Mouse (Mus musculus): Measurements from ENCODE around the gene Csnk1g2. TPM values are rescaled to one million over a fixed set of nuclear protein-coding genes. Genes with fewer than 3 reads are reported as not detected.

Csnk1g2 gene
- polyA plus RNA-seq, 1 experiment from 2014 or later = 86.9 TPM

- Histone ChIP-seq H3K4me2 (no peak overlapping the region), H3K4me1 (ENCODE audit: control insufficient read depth, insufficient read depth, low read length) (no peaks in the 10 kb centered on the region), H3K27me3 (ENCODE audit: control insufficient read depth, insufficient read depth, low read length) (no peaks in the 10 kb centered on the region), H3K4me3 (ENCODE audit: low read depth, low read length) (no peak overlapping the region), H3K27ac (ENCODE audit: low read depth, low read length) (no peak overlapping the region), H3K36me3 (ENCODE audit: control insufficient read depth, insufficient read depth, low read length) (peaks cover 22% of the 10 kb centered on the region), H3K9me3 (ENCODE audit: control insufficient read depth, low read length) (no peaks in the 10 kb centered on the region), H3K9ac (ENCODE audit: low read length) (no peak overlapping the region)
- ATAC-seq (ENCODE audit: low FRiP score) (0 out of 2 replicates have a peak, but pooled peaks have one; percentile 57), DNase-seq (ENCODE audit: low spot score, missing footprints) (no peak)
- 57% methylated on average over 5 of the region's 5 CpGs for WGBS
Measured at GRCm38 (mm10) chr10:80687850-80688249, 65.2 kb downstream of the Csnk1g2 start.

Small RNAs within 50 kb of the gene (microRNA-seq; reads per million reads assigned to microRNA genes)
- 1.1 reads per million for gene Mir6912

Other genes with a start within 250 kb of the Csnk1g2 start
- gene Mex3d, start 235.2 kb upstream of the Csnk1g2 start, polyA plus RNA-seq (2014; fragmentation: Nextera tagmentation; extraction: Ambion mirVana) = 11.8 and 12.4 TPM in 2 replicates
- 222 and 252 TPM in 2 replicates for gene Mbd3, start 223.3 kb upstream of the Csnk1g2 start, polyA plus RNA-seq (2014; fragmentation: Nextera tagmentation; extraction: Ambion mirVana)
- gene Uqcr11, start 216.0 kb upstream of the Csnk1g2 start, polyA plus RNA-seq (2014; fragmentation: Nextera tagmentation; extraction: Ambion mirVana) = 404 and 476 TPM in 2 replicates
- gene Tcf3, start 189.2 kb upstream of the Csnk1g2 start, polyA plus RNA-seq (2014; fragmentation: Nextera tagmentation; extraction: Ambion mirVana) = 135 and 154 TPM in 2 replicates
- gene Onecut3, start 128.0 kb upstream of the Csnk1g2 start, polyA plus RNA-seq (2014; fragmentation: Nextera tagmentation; extraction: Ambion mirVana) = 2.7 and 2.8 TPM in 2 replicates
- 0.81 and 1.2 TPM in 2 replicates for gene Atp8b3, start 83.7 kb upstream of the Csnk1g2 start, polyA plus RNA-seq (2014; fragmentation: Nextera tagmentation; extraction: Ambion mirVana)
- gene Rexo1, start 61.3 kb upstream of the Csnk1g2 start, polyA plus RNA-seq (2014; fragmentation: Nextera tagmentation; extraction: Ambion mirVana) = 21.6 and 23.5 TPM in 2 replicates
- 3.1 and 3.2 TPM in 2 replicates for gene Klf16, start 45.5 kb upstream of the Csnk1g2 start, polyA plus RNA-seq (2014; fragmentation: Nextera tagmentation; extraction: Ambion mirVana)
- gene Abhd17a, start 32.5 kb upstream of the Csnk1g2 start, polyA plus RNA-seq (2014; fragmentation: Nextera tagmentation; extraction: Ambion mirVana) = 90.8 and 109 TPM in 2 replicates
- 60.2 and 62.3 TPM in 2 replicates for gene Scamp4, start 20.0 kb upstream of the Csnk1g2 start, polyA plus RNA-seq (2014; fragmentation: Nextera tagmentation; extraction: Ambion mirVana)
- 5.4 and 6.9 TPM in 2 replicates for gene Adat3, start 20.0 kb upstream of the Csnk1g2 start, polyA plus RNA-seq (2014; fragmentation: Nextera tagmentation; extraction: Ambion mirVana)
- 1.9 and 2.2 TPM in 2 replicates for gene Gm49322, start 16.8 kb upstream of the Csnk1g2 start, polyA plus RNA-seq (2014; fragmentation: Nextera tagmentation; extraction: Ambion mirVana)
- 43.8 and 51.7 TPM in 2 replicates for gene Btbd2, start 34.2 kb downstream of the Csnk1g2 start, polyA plus RNA-seq (2014; fragmentation: Nextera tagmentation; extraction: Ambion mirVana)
- gene Mknk2, start 55.3 kb downstream of the Csnk1g2 start, polyA plus RNA-seq (2014; fragmentation: Nextera tagmentation; extraction: Ambion mirVana) = 42.0 and 49.4 TPM in 2 replicates
- gene Mob3a, start 79.1 kb downstream of the Csnk1g2 start, polyA plus RNA-seq (2014; fragmentation: Nextera tagmentation; extraction: Ambion mirVana) = 50.2 and 52.7 TPM in 2 replicates
- gene Izumo4, start 79.3 kb downstream of the Csnk1g2 start, polyA plus RNA-seq (2014; fragmentation: Nextera tagmentation; extraction: Ambion mirVana) = 6.7 and 6.9 TPM in 2 replicates
- gene Ap3d1, start 119.4 kb downstream of the Csnk1g2 start, polyA plus RNA-seq (2014; fragmentation: Nextera tagmentation; extraction: Ambion mirVana) = 63.2 and 68.4 TPM in 2 replicates
- gene Dot1l, start 132.4 kb downstream of the Csnk1g2 start, polyA plus RNA-seq (2014; fragmentation: Nextera tagmentation; extraction: Ambion mirVana) = 15.4 and 18.8 TPM in 2 replicates
- gene Sf3a2, start 175.4 kb downstream of the Csnk1g2 start, polyA plus RNA-seq (2014; fragmentation: Nextera tagmentation; extraction: Ambion mirVana) = 92.2 and 104 TPM in 2 replicates
- 138 and 151 TPM in 2 replicates for gene Plekhj1, start 175.8 kb downstream of the Csnk1g2 start, polyA plus RNA-seq (2014; fragmentation: Nextera tagmentation; extraction: Ambion mirVana)
- not detected in 2 replicates for gene Amh, start 182.4 kb downstream of the Csnk1g2 start, polyA plus RNA-seq (2014; fragmentation: Nextera tagmentation; extraction: Ambion mirVana)
- 0.38 and 0.80 TPM in 2 replicates for gene Jsrp1, start 190.7 kb downstream of the Csnk1g2 start, polyA plus RNA-seq (2014; fragmentation: Nextera tagmentation; extraction: Ambion mirVana)
- gene Oaz1, start 203.8 kb downstream of the Csnk1g2 start, polyA plus RNA-seq (2014; fragmentation: Nextera tagmentation; extraction: Ambion mirVana) = 1,723 and 1,824 TPM in 2 replicates
- gene Lingo3, start 221.2 kb downstream of the Csnk1g2 start, polyA plus RNA-seq (2014; fragmentation: Nextera tagmentation; extraction: Ambion mirVana) = 0.23 and 0.55 TPM in 2 replicates
- gene Lsm7, start 232.4 kb downstream of the Csnk1g2 start, polyA plus RNA-seq (2014; fragmentation: Nextera tagmentation; extraction: Ambion mirVana) = 248 and 290 TPM in 2 replicates
- 19.7 and 24.0 TPM in 2 replicates for gene Sppl2b, start 232.4 kb downstream of the Csnk1g2 start, polyA plus RNA-seq (2014; fragmentation: Nextera tagmentation; extraction: Ambion mirVana)
- not detected in 2 replicates for gene Tmprss9, start 249.0 kb downstream of the Csnk1g2 start, polyA plus RNA-seq (2014; fragmentation: Nextera tagmentation; extraction: Ambion mirVana)